Mouse (Mus musculus) lung, postnatal 0 days (tissue): ENCODE results near the gene Lsm4.

Experiments used
- CTCF ChIP-seq: IDR thresholded peaks from 2 replicates; pipeline ENCODE4 v1.5.1; 2016; ENCODE audit warnings: antibody characterized with exemption, mild to moderate bottlenecking
- EP300 ChIP-seq: IDR thresholded peaks from 2 replicates; pipeline ENCODE4 v1.6.1; 2016; ENCODE audit warnings: antibody characterized with exemption, mild to moderate bottlenecking, control low read depth

DNA sequence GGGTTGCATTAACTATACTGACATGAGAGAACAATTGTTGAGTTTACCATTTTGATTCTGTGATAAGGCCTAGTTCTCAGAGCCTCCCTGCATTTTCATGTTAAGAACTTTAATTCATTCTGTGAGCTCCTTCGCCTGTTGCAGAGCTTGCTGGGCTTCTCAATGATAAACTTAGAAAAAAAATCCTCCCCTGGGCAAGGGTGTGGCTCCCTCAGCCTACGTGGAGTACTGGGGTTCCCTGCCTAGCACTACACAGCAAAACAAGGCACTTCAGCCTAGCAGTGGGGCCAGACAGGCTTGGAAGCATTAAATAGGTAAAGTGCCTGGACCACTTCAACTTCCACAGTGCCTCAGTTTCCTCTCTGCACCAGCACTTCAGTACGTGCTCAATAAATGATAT lies 8.4 kb downstream of the Lsm4 start:
- TF ChIP-seq CTCF = no peak
- no peak for TF ChIP-seq EP300
